Mouse (Mus musculus): Measurements from ENCODE around the gene Mllt11. TPM values are rescaled to one million over a fixed set of nuclear protein-coding genes. Genes with fewer than 3 reads are reported as not detected.

Mllt11 gene
- polyA plus RNA-seq, 1 experiment from 2014 or later = 358 TPM

DNA sequence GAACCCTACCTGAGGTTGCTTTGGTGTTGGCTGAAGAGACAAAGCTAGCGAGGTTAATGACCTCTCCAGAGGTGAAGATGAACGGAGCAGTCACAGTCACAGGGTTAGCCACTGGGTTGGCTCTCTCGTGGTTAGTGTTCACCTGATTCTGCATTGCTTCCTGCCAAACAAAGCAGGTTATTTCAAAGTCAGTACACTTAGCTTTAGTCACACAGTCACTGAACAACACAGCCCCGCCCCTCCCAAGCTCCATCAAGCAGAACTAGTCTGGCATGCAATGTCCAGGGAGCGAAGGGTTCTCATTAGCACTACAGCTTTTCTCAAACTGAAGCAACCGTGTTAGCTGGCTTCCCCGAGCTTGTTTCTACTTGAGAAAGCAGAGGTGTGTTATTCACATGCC is 31.8 kb downstream of the Mllt11 start:
- no peak overlapping the region for H3K9ac ChIP-seq
- no peak overlapping the region for H3K4me2 ChIP-seq
- H3K9me3 ChIP-seq = no peaks in the 10 kb centered on the region
- H3K27ac ChIP-seq = no peak overlapping the region
- ATAC-seq (replicated peaks) = no peak
- 69% methylated on average over 7 of the region's 7 CpGs for WGBS
- H3K4me1 ChIP-seq = no peaks in the 10 kb centered on the region
- peaks cover 28% of the 10 kb centered on the region for H3K36me3 ChIP-seq (replicated peaks)
- H3K27me3 ChIP-seq (replicated peaks) = no peaks in the 10 kb centered on the region
- H3K4me3 ChIP-seq = no peak overlapping the region

GRCm38 (mm10) chr3:95199101-95199500 is 32.9 kb downstream of the Mllt11 start:
- H3K4me1 ChIP-seq = no peaks in the 10 kb centered on the region
- H3K27ac ChIP-seq = no peak overlapping the region
- no peak overlapping the region for H3K9ac ChIP-seq
- H3K4me3 ChIP-seq = no peak overlapping the region
- H3K4me2 ChIP-seq = no peak overlapping the region
- H3K27me3 ChIP-seq (replicated peaks) = no peaks in the 10 kb centered on the region
- no peak for ATAC-seq (replicated peaks)
- H3K9me3 ChIP-seq = no peaks in the 10 kb centered on the region
- H3K36me3 ChIP-seq (replicated peaks) = peaks cover 23% of the 10 kb centered on the region
- 92% methylated on average over 1 of the region's 1 CpGs for WGBS

- WGBS = 89% methylated on average over 2 of the region's 2 CpGs
- H3K9ac ChIP-seq = no peak overlapping the region
- H3K4me1 ChIP-seq = no peaks in the 10 kb centered on the region
- no peaks in the 10 kb centered on the region for H3K9me3 ChIP-seq
- no peak overlapping the region for H3K27ac ChIP-seq
- H3K4me2 ChIP-seq = no peak overlapping the region
- H3K36me3 ChIP-seq (replicated peaks) = peaks cover 9% of the 10 kb centered on the region
- no peak overlapping the region for H3K4me3 ChIP-seq
- H3K27me3 ChIP-seq (replicated peaks) = no peaks in the 10 kb centered on the region
- ATAC-seq (replicated peaks) = no peak
Observed at GRCm38 (mm10) chr3:95195772-95196171, 36.2 kb downstream of the Mllt11 start.

DNA sequence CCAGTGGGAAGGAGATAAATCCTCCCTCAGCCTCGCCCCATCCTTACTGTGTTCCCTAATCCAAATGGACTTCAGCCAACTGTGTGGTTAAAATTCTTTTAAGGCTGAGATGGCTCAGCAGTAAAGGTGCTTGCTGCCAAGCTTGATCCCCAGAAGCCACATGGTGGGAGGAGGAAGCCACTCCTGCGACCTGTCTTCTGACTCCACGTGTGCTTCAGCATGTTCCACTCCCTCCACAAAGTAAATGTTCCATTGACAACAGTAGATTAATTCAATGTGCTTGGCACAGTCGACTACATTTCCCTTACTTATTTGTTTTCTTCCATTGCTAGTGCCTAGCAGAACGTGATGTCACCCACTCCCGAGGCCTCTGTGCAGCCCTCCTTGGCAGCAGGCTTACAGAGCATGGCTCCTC is 37.2 kb downstream of the Mllt11 start:
- no peaks in the 10 kb centered on the region for H3K4me1 ChIP-seq
- ATAC-seq (replicated peaks) = no peak
- no peaks in the 10 kb centered on the region for H3K27me3 ChIP-seq (replicated peaks)
- no peak overlapping the region for H3K9ac ChIP-seq
- no peak overlapping the region for H3K4me3 ChIP-seq
- no peaks in the 10 kb centered on the region for H3K9me3 ChIP-seq
- H3K36me3 ChIP-seq (replicated peaks) = peaks cover 6% of the 10 kb centered on the region
- H3K27ac ChIP-seq = no peak overlapping the region
- 78% methylated on average over 6 of the region's 6 CpGs for WGBS
- no peak overlapping the region for H3K4me2 ChIP-seq

DNA sequence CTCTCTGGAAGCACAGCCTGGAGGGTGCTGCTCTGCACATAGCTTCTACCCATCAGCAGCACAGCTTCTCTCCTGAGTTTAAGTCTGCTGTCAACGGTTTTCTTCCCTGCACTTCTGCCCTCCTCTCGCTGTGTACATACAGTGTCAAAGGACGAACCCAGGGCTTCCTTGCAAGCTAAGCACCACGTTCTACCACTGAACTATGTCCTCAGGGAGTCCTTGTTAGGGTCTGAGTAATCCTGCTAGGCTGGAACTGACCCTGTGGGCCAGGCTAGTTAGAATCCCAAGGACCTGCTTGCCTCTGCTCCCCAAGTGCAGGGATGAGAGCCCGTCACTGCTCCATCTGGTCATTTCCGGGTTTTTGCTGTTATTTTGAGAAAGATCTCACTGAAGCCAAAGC is 45.1 kb downstream of the Mllt11 start:
- ATAC-seq (replicated peaks) = no peak
- 90% methylated on average over 6 of the region's 6 CpGs for WGBS
- H3K27ac ChIP-seq = no peak overlapping the region
- no peaks in the 10 kb centered on the region for H3K27me3 ChIP-seq (replicated peaks)
- no peaks in the 10 kb centered on the region for H3K9me3 ChIP-seq
- no peak overlapping the region for H3K4me2 ChIP-seq
- no peaks in the 10 kb centered on the region for H3K4me1 ChIP-seq
- no peak overlapping the region for H3K4me3 ChIP-seq
- H3K36me3 ChIP-seq (replicated peaks) = peaks cover 28% of the 10 kb centered on the region
- no peak overlapping the region for H3K9ac ChIP-seq

DNA sequence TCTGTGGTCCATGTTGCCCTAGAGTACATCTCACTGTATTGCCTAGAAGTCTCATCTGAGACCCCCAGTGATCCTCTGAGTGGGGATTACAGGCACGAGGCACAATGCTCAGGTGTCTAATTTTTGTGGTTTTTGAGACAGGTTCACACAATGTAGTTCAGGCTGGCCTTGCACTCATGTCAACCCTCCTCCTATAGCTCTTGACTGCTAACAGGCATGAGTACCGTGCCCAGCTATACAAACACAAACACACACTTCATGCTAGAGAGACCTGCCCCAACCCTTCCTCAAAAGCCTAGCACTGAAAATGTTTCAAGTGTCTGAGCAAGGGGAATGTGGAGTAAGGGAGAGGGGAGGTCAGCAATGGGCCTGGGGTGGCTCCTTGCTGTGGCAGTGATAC is 45.9 kb downstream of the Mllt11 start:
- no peak overlapping the region for H3K9ac ChIP-seq
- H3K36me3 ChIP-seq (replicated peaks) = peaks cover 28% of the 10 kb centered on the region
- no peak overlapping the region for H3K4me2 ChIP-seq
- 95% methylated on average over 2 of the region's 2 CpGs for WGBS
- H3K4me1 ChIP-seq = no peaks in the 10 kb centered on the region
- H3K27ac ChIP-seq = no peak overlapping the region
- no peaks in the 10 kb centered on the region for H3K9me3 ChIP-seq
- no peak overlapping the region for H3K4me3 ChIP-seq
- ATAC-seq (replicated peaks) = no peak
- H3K27me3 ChIP-seq (replicated peaks) = no peaks in the 10 kb centered on the region

DNA sequence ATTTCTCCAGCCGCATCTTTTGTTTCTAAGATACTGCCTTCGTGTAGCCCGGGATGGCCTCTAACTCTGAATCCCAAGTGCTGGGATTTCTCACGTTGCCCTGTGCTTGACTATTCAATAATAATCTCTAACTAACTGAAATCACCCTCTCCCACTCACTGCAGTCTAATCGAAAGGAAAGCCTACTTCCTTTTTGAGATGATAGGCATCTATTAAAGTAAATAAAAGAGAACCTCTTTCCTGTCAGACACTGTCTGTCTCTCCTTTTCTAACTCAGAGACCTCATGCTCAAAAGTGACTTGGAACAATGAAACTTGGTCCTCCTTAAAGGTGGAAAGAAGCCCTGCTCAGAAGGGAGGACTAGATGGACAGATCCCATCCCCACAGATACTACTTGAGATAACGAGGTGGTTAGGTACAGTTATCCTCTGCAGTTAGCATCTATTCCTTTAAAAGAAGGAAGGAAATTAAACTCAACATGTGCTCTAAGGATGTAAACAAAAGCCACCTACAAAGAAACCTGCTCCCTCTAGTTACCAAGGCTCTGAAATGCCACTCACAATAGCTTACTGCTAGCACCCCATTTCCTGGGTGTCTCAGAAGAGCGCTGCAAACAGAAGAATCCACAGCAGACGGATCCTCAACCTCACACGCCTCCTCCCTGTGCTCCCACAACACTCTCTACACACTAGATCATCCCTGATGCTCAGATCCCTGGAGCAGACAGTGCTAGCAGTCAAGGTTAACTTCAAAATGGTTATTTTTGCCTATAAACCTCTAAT is 47.0 kb downstream of the Mllt11 start:
- Histone ChIP-seq H3K9ac (no peak overlapping the region), H3K36me3 (replicated peaks) (peaks cover 28% of the 10 kb centered on the region), H3K27me3 (replicated peaks) (no peaks in the 10 kb centered on the region), H3K27ac (no peak overlapping the region), H3K4me3 (no peak overlapping the region), H3K9me3 (no peaks in the 10 kb centered on the region), H3K4me2 (no peak overlapping the region), H3K4me1 (no peaks in the 10 kb centered on the region)
- 91% methylated on average over 9 of the region's 9 CpGs for WGBS
- ATAC-seq (replicated peaks) = no peak

DNA sequence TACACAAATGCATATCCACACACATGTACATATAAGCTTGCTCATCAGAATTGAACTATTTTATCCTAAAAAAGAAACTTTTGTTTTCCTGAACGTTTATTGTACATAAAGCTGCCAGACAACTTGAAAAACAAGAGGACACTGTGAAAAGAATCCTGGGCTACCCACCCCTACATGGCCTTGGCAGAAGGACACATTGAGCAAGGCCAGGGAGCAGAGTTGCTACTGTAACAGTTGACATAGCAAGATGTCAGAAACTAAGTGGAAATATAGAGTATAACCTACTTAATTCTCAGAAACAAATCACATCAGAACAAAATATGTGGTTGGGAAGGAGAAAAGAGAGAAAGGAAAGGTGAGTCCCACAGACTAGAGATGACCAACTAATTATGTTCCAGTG is 50.1 kb downstream of the Mllt11 start:
- no peak for ATAC-seq (replicated peaks)
- H3K4me3 ChIP-seq = no peak overlapping the region
- no peak overlapping the region for H3K27ac ChIP-seq
- H3K4me2 ChIP-seq = no peak overlapping the region
- no peaks in the 10 kb centered on the region for H3K4me1 ChIP-seq
- WGBS = 59% methylated on average over 1 of the region's 1 CpGs
- H3K27me3 ChIP-seq (replicated peaks) = no peaks in the 10 kb centered on the region
- 0 out of 2 replicates have a peak, but pooled peaks cover 7% of the 10 kb centered on the region for H3K36me3 ChIP-seq (replicated peaks)
- no peaks in the 10 kb centered on the region for H3K9me3 ChIP-seq
- no peak overlapping the region for H3K9ac ChIP-seq

DNA sequence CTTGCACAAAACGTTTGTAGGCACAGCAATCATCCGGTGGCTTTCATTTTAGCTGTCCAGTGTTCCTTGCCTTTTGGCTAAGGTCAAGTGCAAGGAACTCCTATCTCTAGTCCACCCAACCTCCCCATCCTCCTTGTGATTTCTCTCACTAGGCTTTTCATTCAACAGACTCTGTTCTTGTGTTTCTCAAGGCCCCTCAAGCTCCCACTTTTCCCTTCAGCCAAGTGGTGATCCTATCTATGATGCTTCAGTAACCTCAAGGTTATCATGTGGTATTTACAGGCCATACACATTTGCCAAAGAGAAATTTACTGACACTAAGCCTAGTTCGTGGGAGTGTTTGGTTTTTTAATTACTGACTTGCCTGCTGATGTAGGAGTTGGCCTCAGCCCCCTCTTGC is 52.1 kb downstream of the Mllt11 start:
- H3K27me3 ChIP-seq (replicated peaks) = no peaks in the 10 kb centered on the region
- 79% methylated on average over 3 of the region's 3 CpGs for WGBS
- no peaks in the 10 kb centered on the region for H3K4me1 ChIP-seq
- no peaks in the 10 kb centered on the region for H3K36me3 ChIP-seq (replicated peaks)
- H3K9ac ChIP-seq = no peak overlapping the region
- H3K9me3 ChIP-seq = no peaks in the 10 kb centered on the region
- no peak overlapping the region for H3K4me3 ChIP-seq
- H3K27ac ChIP-seq = no peak overlapping the region
- ATAC-seq (replicated peaks) = no peak
- no peak overlapping the region for H3K4me2 ChIP-seq

GRCm38 (mm10) chr3:95178948-95179347 is 53.0 kb downstream of the Mllt11 start:
- Histone ChIP-seq H3K4me3 (no peak overlapping the region), H3K4me1 (0 out of 2 replicates have a peak, but pooled peaks cover 2% of the 10 kb centered on the region), H3K27me3 (replicated peaks) (no peaks in the 10 kb centered on the region), H3K27ac (no peak overlapping the region), H3K9ac (no peak overlapping the region), H3K36me3 (replicated peaks) (no peaks in the 10 kb centered on the region), H3K4me2 (no peak overlapping the region), H3K9me3 (no peaks in the 10 kb centered on the region)
- no peak for ATAC-seq (replicated peaks)
- WGBS = 92% methylated on average over 5 of the region's 5 CpGs

GRCm38 (mm10) chr3:95177583-95177982 is 54.4 kb downstream of the Mllt11 start:
- no peak overlapping the region for H3K4me3 ChIP-seq
- no peak overlapping the region for H3K4me2 ChIP-seq
- H3K9me3 ChIP-seq = no peaks in the 10 kb centered on the region
- peaks cover 4% of the 10 kb centered on the region; the same call in 1 of the 2 replicates for H3K36me3 ChIP-seq (replicated peaks)
- H3K27me3 ChIP-seq (replicated peaks) = no peaks in the 10 kb centered on the region
- WGBS = 80% methylated on average over 6 of the region's 6 CpGs
- ATAC-seq (replicated peaks) = no peak
- peaks cover 10% of the 10 kb centered on the region for H3K4me1 ChIP-seq
- no peak overlapping the region for H3K27ac ChIP-seq
- H3K9ac ChIP-seq = no peak overlapping the region

DNA sequence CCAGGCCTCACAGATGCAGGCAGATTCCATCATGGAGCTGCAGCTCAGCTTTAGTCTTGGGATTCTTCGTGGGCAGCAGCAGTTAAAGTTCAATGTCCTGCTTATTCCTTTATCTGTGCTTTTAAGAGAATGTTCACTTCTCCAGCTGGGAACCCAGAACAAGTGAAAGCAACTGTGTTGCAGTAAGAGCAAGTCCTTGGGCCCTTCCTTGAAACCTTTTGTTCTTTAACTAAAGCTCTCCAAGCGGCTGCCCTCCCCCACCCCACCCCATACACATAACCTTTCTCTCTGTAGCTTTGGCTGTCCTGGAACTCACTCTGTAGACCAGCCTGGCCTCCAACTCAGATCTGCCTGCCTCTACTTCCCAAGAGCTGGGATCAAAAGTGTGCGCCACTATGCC is 55.5 kb downstream of the Mllt11 start:
- H3K27ac ChIP-seq = no peak overlapping the region
- H3K9ac ChIP-seq = no peak overlapping the region
- WGBS = 63% methylated on average over 3 of the region's 3 CpGs
- H3K9me3 ChIP-seq = no peaks in the 10 kb centered on the region
- H3K4me1 ChIP-seq = peaks cover 10% of the 10 kb centered on the region
- peaks cover 11% of the 10 kb centered on the region; the same call in 1 of the 2 replicates for H3K36me3 ChIP-seq (replicated peaks)
- no peak overlapping the region for H3K4me3 ChIP-seq
- 0 out of 2 replicates have a peak, but pooled peaks cover 4% of the 10 kb centered on the region for H3K27me3 ChIP-seq (replicated peaks)
- H3K4me2 ChIP-seq = no peak overlapping the region
- ATAC-seq (replicated peaks) = no peak

DNA sequence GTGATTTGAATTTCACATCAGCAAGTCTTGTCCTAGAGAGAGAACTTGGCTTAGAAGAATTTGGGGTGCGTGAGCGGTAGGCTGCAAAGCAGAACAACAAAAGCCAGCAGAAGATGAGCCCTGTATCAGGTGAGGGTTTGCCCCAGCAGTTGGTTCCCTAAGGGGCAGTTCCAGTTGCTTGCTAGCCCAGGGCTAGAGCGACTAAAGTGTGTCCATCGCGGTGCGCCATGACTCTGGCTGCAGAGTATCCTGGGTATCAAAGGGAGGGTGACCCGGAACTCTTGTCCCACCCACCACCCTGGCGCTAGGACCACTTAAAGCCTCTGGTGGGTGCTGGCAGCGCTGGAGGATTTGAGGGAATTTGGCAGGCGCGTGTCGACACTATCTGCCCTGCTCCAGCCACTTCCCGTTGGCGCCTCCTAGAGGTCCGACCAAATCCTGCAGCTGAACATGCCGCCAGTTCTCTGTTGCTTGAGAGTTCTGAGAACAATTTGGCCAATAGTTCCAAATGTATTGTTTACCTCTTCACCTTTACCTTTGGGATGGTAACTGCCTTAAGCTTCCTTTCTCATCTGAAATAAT is 57.9 kb downstream of the Mllt11 start:
- H3K9ac ChIP-seq = no peak overlapping the region
- peak; percentile 37 for ATAC-seq (replicated peaks)
- peak overlapping the region; percentile 21; the same call in 1 of the 2 replicates for H3K4me2 ChIP-seq
- WGBS = 9% methylated on average over 16 of the region's 16 CpGs
- H3K36me3 ChIP-seq (replicated peaks) = peaks cover 35% of the 10 kb centered on the region
- no peak overlapping the region for H3K4me3 ChIP-seq
- H3K27ac ChIP-seq = no peak overlapping the region
- peaks cover 10% of the 10 kb centered on the region for H3K4me1 ChIP-seq
- peaks cover 27% of the 10 kb centered on the region for H3K27me3 ChIP-seq (replicated peaks)
- no peaks in the 10 kb centered on the region for H3K9me3 ChIP-seq
